Mouse (Mus musculus): Measurements from ENCODE around the gene Nxf1. TPM values are rescaled to one million over a fixed set of nuclear protein-coding genes. Genes with fewer than 3 reads are reported as not detected.
A peak's percentile ranks its signal among the peaks of the same experiment; 100 is the strongest.

Gene Nxf1
- polyA plus RNA-seq, 1 experiment from 2014 or later: 161 TPM

DNA sequence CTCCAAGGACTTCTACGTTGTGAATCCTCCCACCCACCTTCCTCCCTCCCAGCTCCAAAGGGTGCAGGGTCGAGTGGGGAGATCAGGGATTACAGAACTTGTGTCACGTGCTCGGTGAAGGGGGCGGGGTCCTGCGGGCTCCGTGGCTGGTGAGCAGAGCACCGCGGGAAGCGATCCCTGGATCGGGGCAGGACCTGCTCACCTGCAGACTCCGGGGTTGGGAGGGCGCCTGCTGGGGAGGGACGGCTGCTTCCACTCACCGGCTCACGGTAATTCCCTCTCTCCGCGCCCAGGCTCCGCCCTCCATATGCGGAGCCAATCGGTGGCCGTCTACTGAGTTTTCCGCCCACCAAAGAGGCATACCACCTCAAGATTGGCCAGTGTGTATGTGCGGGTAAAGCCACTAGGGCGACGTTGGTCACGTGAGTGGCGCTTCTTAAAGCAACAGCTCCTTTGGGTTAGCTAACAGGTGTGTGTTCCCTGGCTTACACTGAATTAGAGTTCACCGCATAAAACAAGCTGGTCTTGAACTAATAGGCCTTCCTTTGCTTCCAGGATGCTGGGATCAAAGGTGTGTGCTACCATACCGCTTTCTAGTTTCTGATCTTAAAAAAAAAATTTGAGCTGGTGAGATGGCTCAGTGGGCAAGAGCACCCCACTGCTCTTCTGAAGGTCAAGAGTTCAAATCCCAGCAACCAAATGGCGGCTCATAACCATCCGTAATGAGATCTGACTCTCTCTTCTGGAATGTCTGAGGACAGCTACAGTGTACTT, 29.3 kb downstream of the Nxf1 start, which contains the start of gene Taf6l:
Taf6l (minus strand) TSS at position 410 of the 774 bp plus-strand sequence.
- peak; percentile 100 for ATAC-seq (ENCODE audit: low read depth)
- peaks cover 33% of the 10 kb centered on the region for H3K36me3 ChIP-seq
- H3K4me3 ChIP-seq: peak within 1 kb of the TSS; percentile 69
- H3K27me3 ChIP-seq: no peaks in the 10 kb centered on the region
- peak within 1 kb of the TSS; percentile 65 for H3K4me2 ChIP-seq
- H3K9me3 ChIP-seq: no peaks in the 10 kb centered on the region
- peak within 1 kb of the TSS; percentile 76 for H3K27ac ChIP-seq (replicated peaks)
- H3K4me1 ChIP-seq (replicated peaks): peaks cover 22% of the 10 kb centered on the region
- under 1% methylated on average over 32 of the region's 32 CpGs for WGBS
- peak within 1 kb of the TSS; percentile 77 for H3K9ac ChIP-seq

DNA sequence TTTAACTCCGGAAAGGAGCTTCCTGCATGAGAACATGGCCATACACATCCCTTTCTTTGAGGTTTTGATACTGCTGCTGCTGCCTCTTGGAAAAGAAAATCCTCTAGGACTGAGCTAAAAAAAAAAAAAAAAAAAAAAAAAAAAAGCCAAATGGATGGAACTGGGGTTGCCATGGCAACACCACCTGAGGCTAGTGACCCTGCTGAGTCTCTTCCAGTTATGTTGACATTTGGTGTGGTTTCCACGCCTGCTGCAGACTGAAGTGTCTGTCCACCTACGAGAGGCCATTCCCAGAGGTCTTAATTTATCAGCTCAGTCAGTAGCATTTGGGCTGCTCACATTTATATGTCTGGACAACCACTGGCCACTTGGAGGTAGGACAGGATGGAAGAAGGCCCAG, 31.6 kb downstream of the Nxf1 start:
- H3K27me3 ChIP-seq: no peaks in the 10 kb centered on the region
- 23% methylated on average over 3 of the region's 3 CpGs for WGBS
- peaks cover 22% of the 10 kb centered on the region for H3K4me1 ChIP-seq (replicated peaks)
- H3K36me3 ChIP-seq: peaks cover 26% of the 10 kb centered on the region
- no peak overlapping the region for H3K4me3 ChIP-seq
- no peak for ATAC-seq (ENCODE audit: low read depth)
- no peaks in the 10 kb centered on the region for H3K9me3 ChIP-seq
- no peak overlapping the region for H3K4me2 ChIP-seq
- peak overlapping the region; percentile 38; the same call in 1 of the 2 replicates for H3K9ac ChIP-seq
- H3K27ac ChIP-seq (replicated peaks): 0 out of 2 replicates have a peak overlapping the region, but pooled peaks have one; percentile 19

DNA sequence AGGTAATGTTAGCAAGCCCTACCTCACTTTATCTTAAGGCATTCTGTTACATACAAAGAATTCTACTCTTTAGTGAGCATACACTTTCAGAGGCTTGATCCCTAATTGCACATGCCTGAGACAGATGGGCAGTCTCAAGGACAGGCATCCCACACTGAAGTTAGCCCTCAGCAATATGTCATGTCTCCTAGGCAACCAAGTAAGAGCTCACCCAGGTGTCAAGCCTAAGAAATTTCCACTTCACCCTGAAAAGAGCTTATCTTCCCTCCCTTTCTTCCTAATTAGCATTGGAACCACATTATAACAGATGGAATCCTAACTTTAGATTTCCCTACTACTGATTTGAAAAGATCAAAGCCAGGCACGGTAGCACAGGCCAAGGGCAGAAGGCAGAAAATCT, 32.3 kb downstream of the Nxf1 start:
- Histone ChIP-seq H3K9ac (peak overlapping the region; percentile 38; the same call in 1 of the 2 replicates), H3K27ac (replicated peaks) (0 out of 2 replicates have a peak overlapping the region, but pooled peaks have one; percentile 19), H3K4me2 (no peak overlapping the region), H3K9me3 (no peaks in the 10 kb centered on the region), H3K4me1 (replicated peaks) (peaks cover 22% of the 10 kb centered on the region), H3K27me3 (no peaks in the 10 kb centered on the region), H3K4me3 (no peak overlapping the region), H3K36me3 (peaks cover 27% of the 10 kb centered on the region)
- WGBS: 62% methylated on average over 1 of the region's 1 CpGs
- ATAC-seq (ENCODE audit: low read depth): no peak

DNA sequence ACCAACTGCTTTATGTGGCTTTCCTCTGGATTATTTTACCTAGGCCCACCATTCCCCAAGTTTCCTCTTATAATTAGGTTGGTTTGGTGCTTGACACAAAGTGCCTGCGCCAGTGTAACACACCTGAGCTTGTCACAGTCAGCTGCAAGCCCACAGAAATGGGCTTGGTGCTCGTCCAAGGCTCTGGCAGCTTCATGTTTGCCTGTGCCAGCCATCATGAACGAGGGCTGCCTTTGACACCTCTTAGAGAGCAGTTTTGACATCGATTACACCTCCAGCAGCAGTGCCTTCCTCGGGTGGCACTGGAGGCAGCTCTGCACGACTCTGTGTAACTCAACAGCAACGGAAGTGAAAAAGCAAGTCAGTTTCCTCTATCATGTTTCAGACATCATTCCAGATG, 33.3 kb downstream of the Nxf1 start:
- H3K4me2 ChIP-seq: no peak overlapping the region
- peaks cover 37% of the 10 kb centered on the region for H3K36me3 ChIP-seq
- WGBS: 81% methylated on average over 7 of the region's 7 CpGs
- H3K9me3 ChIP-seq: no peaks in the 10 kb centered on the region
- H3K27me3 ChIP-seq: no peaks in the 10 kb centered on the region
- no peak for ATAC-seq (ENCODE audit: low read depth)
- no peak overlapping the region for H3K9ac ChIP-seq
- no peak overlapping the region for H3K27ac ChIP-seq (replicated peaks)
- no peak overlapping the region for H3K4me3 ChIP-seq
- H3K4me1 ChIP-seq (replicated peaks): peaks cover 21% of the 10 kb centered on the region

DNA sequence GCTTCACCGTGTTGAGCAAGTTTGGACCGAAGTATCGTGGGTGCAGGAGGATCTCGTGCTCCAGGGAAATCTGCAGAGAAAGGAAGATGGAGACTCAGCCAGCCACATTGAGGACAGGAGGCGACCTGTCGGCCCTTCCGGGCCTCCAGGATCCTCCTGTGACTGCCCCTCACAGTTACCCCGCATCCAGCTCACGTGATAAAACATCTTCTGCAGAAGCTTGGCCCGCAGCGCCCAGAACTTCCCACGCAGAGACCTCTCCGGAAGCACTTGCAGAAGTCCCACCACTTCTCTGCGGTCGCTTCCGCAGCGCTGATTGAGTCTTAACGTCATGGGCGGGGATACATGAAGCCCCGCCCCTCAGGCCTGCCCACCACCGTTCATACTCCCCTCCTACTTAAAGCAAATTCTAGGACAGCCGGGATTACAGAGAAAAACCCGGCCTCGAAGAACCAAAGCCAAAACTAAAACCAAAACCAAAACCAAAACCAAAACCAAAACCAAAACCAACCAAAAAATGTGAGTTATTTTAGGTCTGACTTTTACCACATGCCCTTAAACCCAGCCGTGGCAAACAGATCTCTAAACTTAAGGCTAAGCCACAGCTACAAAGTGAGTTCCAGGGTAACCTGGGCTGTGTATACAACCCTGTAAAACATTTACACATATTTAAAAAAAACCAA, 41.5 kb downstream of the Nxf1 start, which contains the start of gene Polr2g:
Polr2g (minus strand) TSS at position 314 of the 683 bp plus-strand sequence.
- Histone ChIP-seq H3K4me3 (peak within 1 kb of the TSS; percentile 80), H3K27ac (replicated peaks) (peak within 1 kb of the TSS; percentile 71), H3K9me3 (no peaks in the 10 kb centered on the region), H3K4me1 (replicated peaks) (peaks cover 30% of the 10 kb centered on the region), H3K27me3 (no peaks in the 10 kb centered on the region), H3K4me2 (peak within 1 kb of the TSS; percentile 94), H3K9ac (peak within 1 kb of the TSS; percentile 84), H3K36me3 (peaks cover 27% of the 10 kb centered on the region)
- peak; percentile 70 for ATAC-seq (ENCODE audit: low read depth)
- 1% methylated on average over 25 of the region's 25 CpGs for WGBS

DNA sequence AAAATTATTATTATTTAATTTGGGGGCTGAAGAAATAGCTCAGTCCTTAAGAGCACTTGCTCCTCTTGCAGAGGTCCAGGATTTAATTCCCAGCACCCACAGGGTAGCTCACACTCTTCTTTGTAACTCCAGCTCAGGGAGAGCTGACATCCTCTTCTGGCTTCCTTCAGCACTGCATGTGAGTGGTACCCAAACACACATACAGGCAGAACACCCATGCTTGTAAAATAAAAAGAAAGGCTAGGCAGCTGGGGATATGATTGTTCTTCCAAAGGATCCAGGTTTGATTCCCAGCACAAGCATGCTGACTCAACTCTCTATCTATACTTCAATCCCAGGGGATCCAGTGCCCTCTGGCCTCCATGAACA, 42.1 kb downstream of the Nxf1 start:
- peak overlapping the region; percentile 80 for H3K4me3 ChIP-seq
- H3K27ac ChIP-seq (replicated peaks): no peak overlapping the region
- H3K9me3 ChIP-seq: no peaks in the 10 kb centered on the region
- no peak for ATAC-seq (ENCODE audit: low read depth)
- H3K9ac ChIP-seq: no peak overlapping the region
- peaks cover 24% of the 10 kb centered on the region for H3K36me3 ChIP-seq
- no peaks in the 10 kb centered on the region for H3K27me3 ChIP-seq
- peaks cover 31% of the 10 kb centered on the region for H3K4me1 ChIP-seq (replicated peaks)
- peak overlapping the region; percentile 94 for H3K4me2 ChIP-seq

DNA sequence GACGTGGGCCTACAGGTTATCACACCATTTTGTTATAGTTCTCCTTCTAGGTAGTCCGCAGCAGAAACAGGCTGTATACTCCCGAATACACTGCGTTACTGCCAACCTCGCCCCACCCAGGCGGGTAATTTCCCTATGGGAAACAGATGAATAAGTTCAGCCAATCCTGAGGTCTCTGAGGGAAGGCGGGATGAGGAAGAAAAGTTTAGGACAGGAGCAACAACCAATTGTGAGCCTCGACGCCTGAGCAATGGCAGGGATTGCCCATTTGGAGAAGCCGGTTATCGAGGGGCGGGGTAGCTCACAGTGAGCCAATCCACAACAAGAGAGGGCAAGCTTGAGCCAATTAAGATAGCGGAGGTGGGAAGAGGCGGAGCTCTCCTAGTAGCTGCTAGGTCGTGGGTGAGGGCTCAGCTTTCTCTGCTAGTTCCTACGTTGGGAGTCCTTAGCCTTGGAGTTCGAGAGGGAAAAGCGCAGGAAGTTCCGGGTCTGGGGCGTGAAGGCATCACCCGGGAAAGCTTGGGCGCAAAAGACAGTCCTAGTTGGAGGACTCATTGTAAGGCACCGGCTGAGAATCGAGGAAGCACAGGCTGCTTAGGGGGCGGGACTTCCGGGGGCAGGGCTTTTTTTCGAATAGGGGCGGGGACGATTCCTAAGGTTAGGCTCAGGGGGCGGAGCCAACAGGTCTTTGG, 45.4 kb downstream of the Nxf1 start, which contains the start of gene Zbtb3:
Zbtb3 (plus strand) TSS at position 426 of the 692 bp plus-strand sequence.
- peak within 1 kb of the TSS; percentile 65 for H3K9ac ChIP-seq
- H3K9me3 ChIP-seq: no peaks in the 10 kb centered on the region
- H3K4me3 ChIP-seq: peak within 1 kb of the TSS; percentile 52
- H3K27me3 ChIP-seq: no peaks in the 10 kb centered on the region
- ATAC-seq (ENCODE audit: low read depth): peak; percentile 98
- peaks cover 32% of the 10 kb centered on the region for H3K36me3 ChIP-seq
- H3K27ac ChIP-seq (replicated peaks): peak within 1 kb of the TSS; percentile 86
- 0% methylated on average over 30 of the region's 30 CpGs for WGBS
- peaks cover 36% of the 10 kb centered on the region for H3K4me1 ChIP-seq (replicated peaks)
- peak within 1 kb of the TSS; percentile 60 for H3K4me2 ChIP-seq

DNA sequence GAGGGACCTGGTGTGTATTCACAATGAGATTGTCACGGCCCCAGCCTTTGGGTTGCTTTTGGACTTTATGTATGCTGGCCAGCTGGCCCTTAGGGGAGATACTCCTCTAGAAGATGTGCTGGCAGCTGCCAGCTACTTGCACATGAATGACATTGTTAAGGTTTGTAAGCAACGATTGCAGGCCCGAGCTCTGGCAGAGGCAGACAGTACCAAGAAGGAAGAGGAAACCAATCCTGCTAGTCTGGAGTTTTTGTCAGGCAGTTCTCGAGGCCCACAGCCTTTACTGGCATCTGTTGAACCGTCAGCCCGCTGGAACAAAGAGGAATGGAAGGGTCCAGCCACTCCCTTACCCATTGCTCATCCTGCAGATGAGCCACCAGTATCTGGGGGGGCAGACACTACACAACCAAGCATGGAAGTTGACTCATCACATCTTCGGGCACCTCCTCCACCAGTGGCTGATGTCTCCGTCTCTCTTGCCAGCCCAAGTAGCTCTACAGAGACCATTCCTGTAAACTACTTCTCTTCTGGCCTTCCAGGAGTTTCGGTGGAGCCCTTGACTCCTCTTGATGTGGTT, 46.4 kb downstream of the Nxf1 start:
- H3K9me3 ChIP-seq: no peaks in the 10 kb centered on the region
- H3K27me3 ChIP-seq: no peaks in the 10 kb centered on the region
- H3K4me1 ChIP-seq (replicated peaks): peaks cover 28% of the 10 kb centered on the region
- no peak for ATAC-seq (ENCODE audit: low read depth)
- H3K27ac ChIP-seq (replicated peaks): peak overlapping the region; percentile 86
- peak overlapping the region; percentile 60 for H3K4me2 ChIP-seq
- WGBS: 86% methylated on average over 9 of the region's 9 CpGs
- H3K36me3 ChIP-seq: peaks cover 38% of the 10 kb centered on the region
- H3K4me3 ChIP-seq: peak overlapping the region; percentile 52
- H3K9ac ChIP-seq: 0 out of 2 replicates have a peak overlapping the region, but pooled peaks have one; percentile 1

DNA sequence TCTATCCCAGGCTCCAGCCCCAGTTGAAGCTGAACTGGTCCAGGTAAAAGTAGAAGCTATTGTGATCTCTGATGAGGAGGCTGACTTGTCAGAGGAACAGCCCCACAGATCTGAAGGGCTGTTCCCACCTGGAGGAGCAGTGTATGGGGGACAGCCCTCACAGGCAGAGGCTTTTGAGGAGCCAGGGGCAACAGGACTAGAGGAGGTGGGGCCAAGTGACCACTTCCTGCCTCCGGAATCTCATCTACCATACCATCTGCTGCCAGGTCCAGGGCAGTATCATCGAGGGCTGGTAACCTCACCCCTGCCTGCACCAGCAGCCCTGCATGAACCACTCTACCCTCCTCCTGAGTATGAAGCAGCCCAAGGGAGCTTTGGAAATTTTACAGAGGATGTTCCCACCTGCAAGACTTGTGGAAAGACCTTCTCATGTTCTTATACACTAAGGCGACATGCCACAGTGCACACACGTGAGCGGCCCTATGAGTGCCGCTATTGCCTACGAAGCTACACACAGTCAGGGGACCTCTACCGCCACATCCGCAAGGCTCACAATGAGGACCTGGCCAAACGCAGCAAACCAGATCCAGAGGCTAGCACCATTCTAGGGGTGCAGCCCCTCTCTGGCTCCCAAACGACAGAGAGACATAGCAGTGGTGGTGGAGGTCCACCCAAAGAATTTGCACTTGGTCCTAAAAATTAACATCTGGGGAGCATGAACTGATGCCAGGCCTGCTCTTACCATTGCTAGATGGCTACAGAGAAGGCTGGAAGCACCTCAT, 47.2 kb downstream of the Nxf1 start:
- H3K36me3 ChIP-seq: peaks cover 46% of the 10 kb centered on the region
- no peak for ATAC-seq (ENCODE audit: low read depth)
- H3K9ac ChIP-seq: no peak overlapping the region
- no peak overlapping the region for H3K4me3 ChIP-seq
- no peak overlapping the region for H3K4me2 ChIP-seq
- WGBS: 95% methylated on average over 11 of the region's 11 CpGs
- H3K27ac ChIP-seq (replicated peaks): no peak overlapping the region
- peaks cover 23% of the 10 kb centered on the region for H3K4me1 ChIP-seq (replicated peaks)
- H3K9me3 ChIP-seq: no peaks in the 10 kb centered on the region
- H3K27me3 ChIP-seq: no peaks in the 10 kb centered on the region

DNA sequence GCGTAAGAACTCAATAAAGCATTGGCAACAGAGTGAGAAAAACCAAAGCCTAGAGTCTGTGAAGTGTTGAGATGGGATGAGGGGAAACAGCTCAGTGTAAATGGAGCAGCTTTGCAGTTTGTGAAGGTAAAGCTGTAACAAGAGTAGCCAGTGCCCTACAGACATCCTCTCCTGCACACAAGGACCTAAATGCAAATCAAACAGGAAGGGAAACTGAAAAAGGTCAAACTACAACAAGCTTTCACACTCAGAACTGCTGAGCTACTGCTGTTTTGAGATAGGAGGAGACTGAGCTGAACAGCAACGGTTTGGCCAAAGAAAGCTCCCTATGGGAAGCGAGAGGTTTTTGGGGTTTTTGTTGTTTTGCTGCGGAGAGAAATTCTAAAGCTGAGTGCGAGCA, 49.9 kb downstream of the Nxf1 start:
- H3K4me1 ChIP-seq (replicated peaks): peaks cover 19% of the 10 kb centered on the region
- WGBS: 96% methylated on average over 5 of the region's 5 CpGs
- H3K4me3 ChIP-seq: no peak overlapping the region
- H3K9me3 ChIP-seq: no peaks in the 10 kb centered on the region
- H3K4me2 ChIP-seq: no peak overlapping the region
- H3K9ac ChIP-seq: no peak overlapping the region
- H3K36me3 ChIP-seq: peaks cover 67% of the 10 kb centered on the region
- ATAC-seq (ENCODE audit: low read depth): no peak
- H3K27ac ChIP-seq (replicated peaks): no peak overlapping the region
- no peaks in the 10 kb centered on the region for H3K27me3 ChIP-seq

DNA sequence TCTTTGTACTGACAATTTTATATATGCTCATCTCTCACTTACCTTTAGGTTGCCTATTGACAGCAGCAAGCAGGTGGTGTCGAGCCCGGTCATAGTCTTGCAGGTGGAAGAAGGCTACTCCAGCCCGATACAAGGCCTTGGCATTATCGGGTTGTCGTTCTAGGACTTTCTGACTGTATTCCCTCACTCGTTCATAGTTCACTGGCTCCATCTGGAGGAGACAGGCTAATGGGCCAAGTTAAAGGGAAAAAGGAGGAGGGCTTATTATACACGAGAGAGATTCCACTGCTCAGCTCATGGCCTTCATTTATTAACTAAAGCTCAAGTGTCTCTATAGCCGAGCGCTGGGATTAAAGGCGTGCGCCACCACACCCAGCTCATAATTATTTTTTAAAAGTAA, 58.9 kb downstream of the Nxf1 start:
- Histone ChIP-seq H3K9me3 (no peaks in the 10 kb centered on the region), H3K4me2 (0 out of 2 replicates have a peak overlapping the region, but pooled peaks have one; percentile 24), H3K36me3 (peaks cover 49% of the 10 kb centered on the region), H3K4me3 (peak overlapping the region; percentile 1; the same call in 1 of the 2 replicates), H3K4me1 (replicated peaks) (peaks cover 43% of the 10 kb centered on the region), H3K9ac (peak overlapping the region; percentile 51; the same call in 1 of the 2 replicates), H3K27ac (replicated peaks) (no peak overlapping the region), H3K27me3 (no peaks in the 10 kb centered on the region)
- ATAC-seq (ENCODE audit: low read depth): no peak
- 73% methylated on average over 11 of the region's 11 CpGs for WGBS

Measured in neural tube, embryonic 13.5 days (tissue).